Mouse (Mus musculus): ENCODE measurements around the gene Tex26. TPM values are rescaled to one million over a fixed set of nuclear protein-coding genes. Genes with fewer than 3 reads are reported as not detected.

Tex26 gene
- polyA plus RNA-seq (2015; fragmentation: Nextera tagmentation; extraction: Ambion mirVana) = not detected in 2 replicates

DNA sequence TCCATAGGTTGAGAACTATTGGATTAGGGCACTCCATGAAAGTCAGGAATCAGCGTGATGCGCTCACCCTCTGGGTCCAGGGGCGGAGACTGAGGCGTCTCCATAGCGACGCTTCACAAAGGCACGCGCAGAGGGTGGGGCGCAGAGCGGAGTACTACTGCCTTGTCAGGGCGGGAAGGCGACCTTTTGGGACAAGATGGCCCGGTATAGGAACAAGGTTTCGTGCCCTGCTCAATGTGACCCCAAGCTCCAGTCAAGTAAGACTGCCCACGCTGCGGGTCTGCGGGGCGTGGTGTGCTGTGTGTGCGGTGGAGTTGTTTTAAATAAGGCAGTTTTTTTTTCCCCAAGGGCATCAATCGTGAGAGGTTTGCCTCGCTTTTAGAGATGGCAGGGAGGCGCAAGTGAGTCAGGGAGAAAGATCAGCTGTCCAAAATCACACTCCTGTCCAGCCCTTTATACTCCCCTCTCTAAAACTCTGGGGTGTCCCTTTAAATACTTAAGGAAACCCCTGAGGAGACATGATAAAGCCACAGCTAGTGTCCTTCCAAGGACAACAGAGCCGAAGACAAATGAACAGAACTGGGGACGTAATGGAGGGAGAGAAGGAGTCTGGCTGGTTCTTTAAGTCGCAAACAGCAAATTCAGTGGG lies at the start of gene Tex26:
Tex26 (plus strand) TSS at position 130 of the 649 bp plus-strand sequence.
- H3K4me3 ChIP-seq (ENCODE audit: low read depth, low read length) = peak within 1 kb of the TSS; percentile 35
- 1% methylated on average over 25 of the region's 25 CpGs for WGBS (ENCODE audit: insufficient replicate concordance)
- peaks cover 10% of the 10 kb centered on the region for H3K27me3 ChIP-seq (ENCODE audit: insufficient read depth, low read length)
- TF ChIP-seq EP300 (IDR thresholded peaks at IDR 0.05; ENCODE audit: low read depth) (no peak), CTCF (IDR thresholded peaks at IDR 0.05; ENCODE audit: low read depth) (no peak)
- ATAC-seq (peak; percentile 72), DNase-seq (peak; percentile 53)
- H3K4me2 ChIP-seq (ENCODE audit: low read depth, low read length) = peak within 1 kb of the TSS; percentile 70
- peaks cover 12% of the 10 kb centered on the region for H3K4me1 ChIP-seq (ENCODE audit: insufficient read depth)
- H3K9me3 ChIP-seq (ENCODE audit: low read length) = no peaks in the 10 kb centered on the region
- H3K36me3 ChIP-seq (replicated peaks; ENCODE audit: insufficient read depth, low read length) = no peaks in the 10 kb centered on the region
- no peak within 1 kb of the TSS for H3K27ac ChIP-seq (ENCODE audit: low read depth)
- H3K9ac ChIP-seq (replicated peaks) = no peak within 1 kb of the TSS

DNA sequence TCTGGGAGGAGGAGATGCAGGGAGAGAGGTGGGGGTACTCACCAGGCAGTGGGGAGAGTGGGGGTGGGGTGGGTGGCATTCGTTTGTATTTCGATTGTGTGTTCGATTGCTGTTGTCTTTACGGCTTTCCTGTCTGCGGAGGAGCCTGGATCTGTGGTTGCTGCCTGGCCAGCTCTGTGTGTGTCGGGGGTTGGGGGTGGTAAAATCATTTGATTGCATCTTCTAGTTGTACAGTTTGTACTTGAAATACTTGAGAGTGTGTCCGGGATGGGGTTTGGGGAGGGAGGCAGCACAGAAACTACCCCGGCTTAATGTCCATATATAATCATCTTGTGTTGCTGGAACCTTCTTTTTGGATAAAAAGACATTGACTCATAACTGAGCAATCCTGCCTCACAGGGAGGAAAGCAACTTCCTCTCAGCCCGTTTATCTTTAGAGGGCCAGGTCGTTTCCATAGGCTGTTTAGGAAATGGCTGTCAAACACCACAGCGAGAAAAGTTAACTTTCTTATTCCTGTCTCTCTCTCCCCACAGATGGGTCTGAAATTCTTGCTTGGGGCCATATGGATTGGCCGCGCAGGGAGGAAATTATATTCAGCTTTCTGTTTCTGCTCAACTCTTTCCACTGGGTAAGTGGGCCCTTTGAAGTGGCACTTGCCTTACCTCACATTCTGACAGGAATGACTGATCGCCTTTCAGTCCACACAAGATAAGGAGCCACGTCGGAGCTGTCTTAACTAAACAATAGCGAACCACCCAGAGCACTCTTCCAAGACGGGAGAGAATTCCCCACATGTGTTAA lies 47.7 kb upstream of the Tex26 start:
- no peak for ATAC-seq

DNA sequence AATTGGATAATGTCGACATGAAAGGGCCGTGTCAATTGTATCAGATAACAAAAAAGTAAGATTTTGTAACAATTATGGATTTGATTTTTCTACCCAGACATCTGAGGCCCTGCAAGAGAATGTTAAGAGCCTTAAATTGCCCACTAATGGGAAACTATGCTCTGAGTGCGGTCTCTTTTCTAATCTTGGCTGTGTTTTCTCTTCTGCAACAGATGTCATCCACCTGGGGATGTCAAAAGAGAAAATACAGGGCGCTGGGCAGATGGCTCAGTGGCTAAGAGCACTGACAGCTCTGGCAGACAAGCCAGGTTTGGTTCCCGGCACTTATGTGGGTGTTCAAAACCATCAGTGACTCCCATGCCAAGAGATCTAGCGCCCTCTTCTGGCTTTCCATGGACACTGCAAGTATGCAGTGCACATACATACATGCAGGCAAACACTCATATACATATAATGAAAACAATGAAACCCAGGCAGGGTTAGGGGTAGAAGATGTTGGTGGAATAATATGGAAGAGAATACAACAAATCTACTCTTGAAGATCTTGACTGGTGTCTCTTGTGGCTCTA lies 47.0 kb upstream of the Tex26 start:
- no peaks in the 10 kb centered on the region for H3K4me1 ChIP-seq (ENCODE audit: insufficient read depth)
- no peak overlapping the region for H3K4me3 ChIP-seq (ENCODE audit: low read depth, low read length)
- 51% methylated on average over 6 of the region's 6 CpGs for WGBS (ENCODE audit: insufficient replicate concordance)
- TF ChIP-seq EP300 (IDR thresholded peaks at IDR 0.05; ENCODE audit: low read depth) (no peak), CTCF (IDR thresholded peaks at IDR 0.05; ENCODE audit: low read depth) (peak; percentile 18; the same call in 1 of the 2 replicates)
- no peak overlapping the region for H3K27ac ChIP-seq (ENCODE audit: low read depth)
- H3K9me3 ChIP-seq (ENCODE audit: low read length) = no peaks in the 10 kb centered on the region
- H3K4me2 ChIP-seq (ENCODE audit: low read depth, low read length) = no peak overlapping the region
- no peaks in the 10 kb centered on the region for H3K27me3 ChIP-seq (ENCODE audit: insufficient read depth, low read length)
- no peak overlapping the region for H3K9ac ChIP-seq (replicated peaks)
- DNase-seq (no peak), ATAC-seq (no peak)
- no peaks in the 10 kb centered on the region for H3K36me3 ChIP-seq (replicated peaks; ENCODE audit: insufficient read depth, low read length)

More for the DNA sequence above, 47.7 kb upstream of the Tex26 start:
- no peak overlapping the region for H3K9ac ChIP-seq (replicated peaks)
- TF ChIP-seq EP300 (IDR thresholded peaks at IDR 0.05; ENCODE audit: low read depth) (no peak), CTCF (IDR thresholded peaks at IDR 0.05; ENCODE audit: low read depth) (no peak)
- no peak for DNase-seq
- no peaks in the 10 kb centered on the region for H3K4me1 ChIP-seq (ENCODE audit: insufficient read depth)
- WGBS (ENCODE audit: insufficient replicate concordance) = 11% methylated on average over 18 of the region's 18 CpGs
- H3K9me3 ChIP-seq (ENCODE audit: low read length) = no peaks in the 10 kb centered on the region
- H3K27me3 ChIP-seq (ENCODE audit: insufficient read depth, low read length) = no peaks in the 10 kb centered on the region
- no peak overlapping the region for H3K4me3 ChIP-seq (ENCODE audit: low read depth, low read length)
- no peak overlapping the region for H3K27ac ChIP-seq (ENCODE audit: low read depth)
- H3K36me3 ChIP-seq (replicated peaks; ENCODE audit: insufficient read depth, low read length) = no peaks in the 10 kb centered on the region
- 0 out of 2 replicates have a peak overlapping the region, but pooled peaks have one; percentile 22 for H3K4me2 ChIP-seq (ENCODE audit: low read depth, low read length)

GRCm38 (mm10) chr5:149401446-149401975 lies 37.9 kb upstream of the Tex26 start:
- Histone ChIP-seq H3K9ac (replicated peaks) (no peak overlapping the region), H3K36me3 (replicated peaks; ENCODE audit: insufficient read depth, low read length) (no peaks in the 10 kb centered on the region), H3K4me1 (ENCODE audit: insufficient read depth) (no peaks in the 10 kb centered on the region), H3K4me3 (ENCODE audit: low read depth, low read length) (no peak overlapping the region), H3K27ac (ENCODE audit: low read depth) (no peak overlapping the region), H3K9me3 (ENCODE audit: low read length) (no peaks in the 10 kb centered on the region), H3K4me2 (ENCODE audit: low read depth, low read length) (no peak overlapping the region), H3K27me3 (ENCODE audit: insufficient read depth, low read length) (no peaks in the 10 kb centered on the region)
- ATAC-seq (no peak), DNase-seq (no peak)
- 75% methylated on average over 7 of the region's 7 CpGs for WGBS (ENCODE audit: insufficient replicate concordance)
- TF ChIP-seq CTCF (IDR thresholded peaks at IDR 0.05; ENCODE audit: low read depth) (no peak), EP300 (IDR thresholded peaks at IDR 0.05; ENCODE audit: low read depth) (no peak)

- H3K9me3 ChIP-seq (ENCODE audit: low read length) = no peaks in the 10 kb centered on the region
- no peak for DNase-seq
- 80% methylated on average over 10 of the region's 10 CpGs for WGBS (ENCODE audit: insufficient replicate concordance)
- no peak overlapping the region for H3K9ac ChIP-seq (replicated peaks)
- no peaks in the 10 kb centered on the region for H3K36me3 ChIP-seq (replicated peaks; ENCODE audit: insufficient read depth, low read length)
- no peak overlapping the region for H3K4me2 ChIP-seq (ENCODE audit: low read depth, low read length)
- ATAC-seq = no peak
- H3K27me3 ChIP-seq (ENCODE audit: insufficient read depth, low read length) = no peaks in the 10 kb centered on the region
- no peaks in the 10 kb centered on the region for H3K4me1 ChIP-seq (ENCODE audit: insufficient read depth)
- no peak overlapping the region for H3K27ac ChIP-seq (ENCODE audit: low read depth)
- no peak for TF ChIP-seq EP300 (IDR thresholded peaks at IDR 0.05; ENCODE audit: low read depth)
- no peak for TF ChIP-seq CTCF (IDR thresholded peaks at IDR 0.05; ENCODE audit: low read depth)
- H3K4me3 ChIP-seq (ENCODE audit: low read depth, low read length) = no peak overlapping the region
Observed at GRCm38 (mm10) chr5:149402029-149402428, 37.4 kb upstream of the Tex26 start.

DNA sequence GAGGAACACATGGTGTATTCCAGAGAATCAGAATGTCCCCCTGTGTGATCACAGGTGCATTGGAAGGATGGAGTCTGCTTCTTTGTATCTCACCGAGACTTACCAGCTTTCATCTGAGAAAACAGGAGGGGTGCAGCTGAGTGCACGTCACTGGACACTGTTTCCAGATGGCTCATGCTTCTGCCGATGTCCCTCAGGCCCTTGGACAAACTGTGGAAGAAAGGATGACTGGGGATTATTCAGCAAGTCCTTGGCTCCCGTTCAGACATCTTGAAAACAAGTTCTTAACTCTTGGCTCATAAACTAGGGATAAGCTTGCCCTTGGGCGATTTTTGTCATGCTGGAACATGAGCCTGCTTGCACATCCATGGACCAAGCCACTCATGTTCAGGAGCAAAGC lies 36.1 kb upstream of the Tex26 start:
- Histone ChIP-seq H3K4me1 (ENCODE audit: insufficient read depth) (no peaks in the 10 kb centered on the region), H3K9me3 (ENCODE audit: low read length) (no peaks in the 10 kb centered on the region), H3K27me3 (ENCODE audit: insufficient read depth, low read length) (no peaks in the 10 kb centered on the region), H3K36me3 (replicated peaks; ENCODE audit: insufficient read depth, low read length) (no peaks in the 10 kb centered on the region), H3K4me2 (ENCODE audit: low read depth, low read length) (no peak overlapping the region), H3K4me3 (ENCODE audit: low read depth, low read length) (no peak overlapping the region), H3K27ac (ENCODE audit: low read depth) (no peak overlapping the region), H3K9ac (replicated peaks) (no peak overlapping the region)
- WGBS (ENCODE audit: insufficient replicate concordance) = 79% methylated on average over 5 of the region's 5 CpGs
- ATAC-seq (no peak), DNase-seq (no peak)
- TF ChIP-seq EP300 (IDR thresholded peaks at IDR 0.05; ENCODE audit: low read depth) = no peak
- no peak for TF ChIP-seq CTCF (IDR thresholded peaks at IDR 0.05; ENCODE audit: low read depth)
